Mouse (Mus musculus) CH12.LX (cell line): Measurements from ENCODE around the gene Trpm3.

ENCODE experiments used
- CHD2 ChIP-seq: IDR thresholded peaks from 2 replicates; pipeline ENCODE4 v1.6.1; 2011; ENCODE audit warnings: low read length, improper control_type of control experiment
- CTCF ChIP-seq, 2 experiments: IDR thresholded peaks in 1 of 2; conservative IDR thresholded peaks in 1 of 2; 2 replicates each; pipeline ENCODE4 v1.5.1; 2011 to 2012; ENCODE audit warnings: low read depth in 2 of 2, low read length in 2 of 2, improper control_type of control experiment in 1 of 2, inconsistent platforms in 1 of 2, mild to moderate bottlenecking in 1 of 2, moderate library complexity in 1 of 2
- JUN ChIP-seq: IDR thresholded peaks from 2 replicates; pipeline ENCODE4 v1.6.1; 2011; ENCODE audit warnings: low read depth, mild to moderate bottlenecking, low read length, improper control_type of control experiment, moderate library complexity; ENCODE audit not compliant: insufficient read depth
- NRF1 ChIP-seq: IDR thresholded peaks from 2 replicates; pipeline ENCODE4 v1.6.1; 2014; ENCODE audit warnings: low read depth, mild to moderate bottlenecking, inconsistent platforms, low read length, improper control_type of control experiment, moderate library complexity
- POLR2A ChIP-seq: IDR thresholded peaks from 2 replicates; pipeline ENCODE4 v1.6.1; 2011; ENCODE audit warnings: low read depth, mild to moderate bottlenecking, improper control_type of control experiment, low read length
- POLR2AphosphoS2 ChIP-seq: IDR thresholded peaks from 2 replicates; pipeline ENCODE4 v1.6.1; 2011; ENCODE audit warnings: low read depth, low read length, improper control_type of control experiment
- TCF12 ChIP-seq: IDR thresholded peaks from 2 replicates; pipeline ENCODE4 v1.6.1; 2014; ENCODE audit warnings: low read depth, mild to moderate bottlenecking, inconsistent platforms, low read length, improper control_type of control experiment
- ZMIZ1 ChIP-seq: IDR thresholded peaks from 2 replicates; pipeline ENCODE4 v1.6.1; 2012; ENCODE audit warnings: low read depth, mild to moderate bottlenecking, inconsistent platforms, low read length, improper control_type of control experiment

- TF ChIP-seq TCF12 = no peak
- TF ChIP-seq CTCF (conservative IDR thresholded peaks at IDR 0.05 in 1 of 2, IDR thresholded peaks at IDR 0.05 in 1 of 2; ENCODE audit: low read depth in 2 of 2, low read length in 2 of 2) = no peak
- TF ChIP-seq JUN = no peak
- TF ChIP-seq NRF1 = no peak
- no peak for TF ChIP-seq POLR2AphosphoS2
- no peak for TF ChIP-seq CHD2
- TF ChIP-seq ZMIZ1 = no peak
- TF ChIP-seq POLR2A = no peak
These were observed 898.1 kb downstream of the Trpm3 start for GRCm38 (mm10) chr19:23036782-23037477.
